23 mouse cellular contexts compared by ENCODE assay signal in genomic region chrX:12877506-12877905, GRCm38 (mm10).
DNase-seq lines count a peak whose midpoint lies in the region; ATAC-seq and TF ChIP-seq lines count a peak whose summit lies in the region.
"Had no signal": no experiment of that assay in that cellular context is flagged by ENCODE, and none has a peak within 500 bp of the region (broad histone marks: within the 10 kb centered on the region; RNA-seq: fewer than 3 reads in every experiment).

No protein-coding gene starts in this region.

- in situ Hi-C loops in ES-E14 (cut with MboI; ENCODE audit: low sequenced_read_pairs in 2 of 2, unreplicated experiment in 2 of 2) = loop anchor here in 1 of 2 experiments (25.0 kb wide), 1 partner anchor 335 kb away; no protein-coding TSS in a partner anchor

- no peak for TF ChIP-seq CTCF in liver, postnatal 0 days (IDR thresholded peaks at IDR 0.05; ENCODE audit: low read depth)

- H3K9me3 ChIP-seq in hindbrain, embryonic 16.5 days (ENCODE audit: control insufficient read depth, low read length) = no peaks in the 10 kb centered on the region
- H3K9me3 ChIP-seq in hindbrain, embryonic 10.5 days = no peaks in the 10 kb centered on the region
- H3K9me3 ChIP-seq in ES-E14 (ENCODE audit: control insufficient read depth, insufficient read depth, low read depth, low read length) = no peaks in the 10 kb centered on the region
- no peaks in the 10 kb centered on the region for H3K9me3 ChIP-seq in liver, postnatal 0 days (ENCODE audit: low read length)
- H3K9me3 ChIP-seq: embryonic facial prominence, embryonic 15.5 days; forebrain, embryonic 10.5 days; heart, embryonic 13.5 days; hindbrain, embryonic 15.5 days had no signal

- H3K4me2 ChIP-seq in hindbrain, embryonic 16.5 days (ENCODE audit: low read length) = no peak overlapping the region
- H3K4me2 ChIP-seq in liver, postnatal 0 days (ENCODE audit: low read depth, low read length) = no peak overlapping the region
- H3K4me2 ChIP-seq: embryonic facial prominence, embryonic 15.5 days; heart, embryonic 13.5 days; hindbrain, embryonic 15.5 days had no signal

- WGBS in hindbrain, embryonic 16.5 days = 29% methylated on average over 4 of the region's 4 CpGs
- WGBS in hindbrain, embryonic 10.5 days = 40% methylated on average over 4 of the region's 4 CpGs
- 53% methylated on average over 4 of the region's 4 CpGs for WGBS in liver, postnatal 0 days (ENCODE audit: insufficient replicate concordance)

- no peak overlapping the region for H3K4me3 ChIP-seq in hindbrain, embryonic 16.5 days (ENCODE audit: low read length)
- H3K4me3 ChIP-seq in hindbrain, embryonic 10.5 days = no peak overlapping the region
- no peak overlapping the region for H3K4me3 ChIP-seq in ES-E14 (ENCODE audit: insufficient read depth in 1 of 2, low read depth in 1 of 2, low read length in 2 of 2, poor library complexity in 1 of 2, severe bottlenecking in 1 of 2)
- no peak overlapping the region for H3K4me3 ChIP-seq in liver, postnatal 0 days (ENCODE audit: low read depth, low read length)
- H3K4me3 ChIP-seq: embryonic facial prominence, embryonic 15.5 days; erythroblast, embryonic 14.5 days; forebrain, embryonic 10.5 days; gastrocnemius, adult 2 months; heart, embryonic 13.5 days; hindbrain, embryonic 15.5 days had no signal

- ATAC-seq in cerebellum, adult (ENCODE audit: insufficient number of reproducible peaks, low FRiP score, low TSS enrichment) = no peak
- no peak for ATAC-seq in hindbrain, embryonic 16.5 days
- no peak for ATAC-seq in liver, postnatal 0 days
- ATAC-seq: forebrain, embryonic 14.5 days; inflammation-experienced regulatory T-cells, adult 6 months; intestine, postnatal 0 days had no signal

- no peak for TF ChIP-seq EP300 in liver, postnatal 0 days (IDR thresholded peaks at IDR 0.05; ENCODE audit: low read depth)

- H3K4me1 ChIP-seq in hindbrain, embryonic 16.5 days (ENCODE audit: control insufficient read depth, insufficient read depth, low read depth, low read length) = no peaks in the 10 kb centered on the region; the same call in 1 of the 2 replicates
- H3K4me1 ChIP-seq in hindbrain, embryonic 10.5 days (replicated peaks) = peaks cover 5% of the 10 kb centered on the region; the same call in 1 of the 2 replicates
- H3K4me1 ChIP-seq in ES-E14 (ENCODE audit: control insufficient read depth in 2 of 2, insufficient read depth in 2 of 2, low read length in 2 of 2, poor library complexity in 1 of 2) = peaks cover 0 to 4% of the 10 kb centered on the region in 2 experiments; a peak in 1 of 4 replicates
- no peaks in the 10 kb centered on the region for H3K4me1 ChIP-seq in liver, postnatal 0 days (ENCODE audit: insufficient read depth)
- H3K4me1 ChIP-seq: embryonic facial prominence, embryonic 15.5 days; heart, embryonic 13.5 days; hindbrain, embryonic 15.5 days had no signal

- no peak overlapping the region for H3K9ac ChIP-seq in hindbrain, embryonic 16.5 days (ENCODE audit: low read depth, low read length)
- no peak overlapping the region for H3K9ac ChIP-seq in ES-E14 (ENCODE audit: insufficient read depth, low read depth, low read length, poor library complexity, severe bottlenecking)
- H3K9ac ChIP-seq in liver, postnatal 0 days (replicated peaks) = no peak overlapping the region
- H3K9ac ChIP-seq: embryonic facial prominence, embryonic 15.5 days; heart, embryonic 13.5 days; hindbrain, embryonic 15.5 days had no signal

- DNase-seq in cerebellum, adult 9-10 months = peak; percentile 48
- DNase-seq in hindbrain, embryonic 10.5 days (ENCODE audit: low spot score) = no peak
- DNase-seq in ES-E14 (ENCODE audit: low read depth, low spot score) (no peak), ZHBTc4 (ENCODE audit: low read depth, low spot score) (peak; percentile 26)
- no peak for DNase-seq in liver, postnatal 0 days
- no peak for DNase-seq in neural tube, embryonic 10.5 days (ENCODE audit: extremely low spot score, low spot score)
- DNase-seq: adrenal gland, postnatal 14 days; embryo, embryonic 11 days; gastrocnemius, adult 2 months; gastrocnemius, postnatal 25 days; heart, postnatal 4 days; kidney, adult 8-10 months had no signal

- H3K36me3 ChIP-seq in hindbrain, embryonic 16.5 days (ENCODE audit: control insufficient read depth, insufficient read depth, low read length) = no peaks in the 10 kb centered on the region
- no peaks in the 10 kb centered on the region for H3K36me3 ChIP-seq in hindbrain, embryonic 10.5 days
- no peaks in the 10 kb centered on the region for H3K36me3 ChIP-seq in ES-E14 (ENCODE audit: control insufficient read depth, insufficient read depth, low read length, poor library complexity, severe bottlenecking)
- no peaks in the 10 kb centered on the region for H3K36me3 ChIP-seq in liver, postnatal 0 days (replicated peaks; ENCODE audit: insufficient read depth, low read length)
- H3K36me3 ChIP-seq: embryonic facial prominence, embryonic 15.5 days; forebrain, embryonic 10.5 days; heart, embryonic 13.5 days; hindbrain, embryonic 15.5 days had no signal

- H3K27me3 ChIP-seq in hindbrain, embryonic 16.5 days (replicated peaks; ENCODE audit: control insufficient read depth, insufficient read depth, low read length) = no peaks in the 10 kb centered on the region
- H3K27me3 ChIP-seq in hindbrain, embryonic 10.5 days (ENCODE audit: insufficient read depth, poor library complexity, severe bottlenecking) = peaks cover 6% of the 10 kb centered on the region; the same call in 1 of the 2 replicates
- no peaks in the 10 kb centered on the region for H3K27me3 ChIP-seq in liver, postnatal 0 days (ENCODE audit: insufficient read depth, low read length)
- H3K27me3 ChIP-seq: CH12.LX; embryonic facial prominence, embryonic 15.5 days; heart, embryonic 13.5 days; hindbrain, embryonic 15.5 days had no signal

- peak overlapping the region; percentile 44; the same call in 1 of the 2 replicates for H3K27ac ChIP-seq in hindbrain, embryonic 16.5 days (ENCODE audit: low read depth, low read length)
- H3K27ac ChIP-seq in hindbrain, embryonic 10.5 days = no peak overlapping the region
- peak overlapping the region; percentile 12; the same call in 1 of the 2 replicates for H3K27ac ChIP-seq in ES-E14 (ENCODE audit: insufficient read depth, low read depth, low read length, poor library complexity, severe bottlenecking)
- H3K27ac ChIP-seq in liver, postnatal 0 days (ENCODE audit: low read depth) = no peak overlapping the region
- H3K27ac ChIP-seq: embryonic facial prominence, embryonic 15.5 days; forebrain, embryonic 10.5 days; gastrocnemius, adult 2 months; heart, embryonic 13.5 days; hindbrain, embryonic 15.5 days had no signal

TF ChIP-seq in ES-E14, 5 proteins besides CTCF, POLR2A, EP300 and RAD21:
- TF ChIP-seq HCFC1 (IDR thresholded peaks at IDR 0.05; ENCODE audit: borderline replicate concordance, insufficient read depth, low read length) = no peak
- TF ChIP-seq MAFK (IDR thresholded peaks at IDR 0.05; ENCODE audit: insufficient read depth, low read depth, low read length) = no peak
- TF ChIP-seq CHD2 (IDR thresholded peaks at IDR 0.05; ENCODE audit: low read depth, low read length) = no peak
- no peak for TF ChIP-seq ZNF384 (IDR thresholded peaks at IDR 0.05; ENCODE audit: low read depth, low read length)
- no peak for TF ChIP-seq ZC3H11A (IDR thresholded peaks at IDR 0.05; ENCODE audit: borderline replicate concordance, low read depth, low read length)

Comparison
In these comparisons a context has a peak if more than half of its experiments do, and no peak if none do; other contexts are left out.
1. H3K27ac ChIP-seq: peak in hindbrain, embryonic 16.5 days (single experiment) and ES-E14 (single experiment); none in hindbrain, embryonic 10.5 days (single experiment) and liver, postnatal 0 days (single experiment).
2. DNase-seq: peak in cerebellum, adult 9-10 months (single experiment) and ZHBTc4 (single experiment); none in hindbrain, embryonic 10.5 days (single experiment), ES-E14 (single experiment), liver, postnatal 0 days (single experiment) and neural tube, embryonic 10.5 days (single experiment).